Mouse (Mus musculus) stomach, postnatal 0 days (tissue): ENCODE measurements at regions not wholly inside any gene's neighbourhood (a gene's known extent, or its start where the extent isn't known, plus 50 kb on each side); places are given as distances from the start of the nearest gene placed in this dataset.

Experiments used
- CTCF ChIP-seq: IDR thresholded peaks from 2 replicates; pipeline ENCODE4 v1.5.1; 2016; ENCODE audit warnings: antibody characterized with exemption, low read depth, mild to moderate bottlenecking, moderate library complexity
- EP300 ChIP-seq: optimal IDR thresholded peaks from 2 replicates; pipeline ENCODE3; 2016; ENCODE audit warnings: antibody characterized with exemption

DNA sequence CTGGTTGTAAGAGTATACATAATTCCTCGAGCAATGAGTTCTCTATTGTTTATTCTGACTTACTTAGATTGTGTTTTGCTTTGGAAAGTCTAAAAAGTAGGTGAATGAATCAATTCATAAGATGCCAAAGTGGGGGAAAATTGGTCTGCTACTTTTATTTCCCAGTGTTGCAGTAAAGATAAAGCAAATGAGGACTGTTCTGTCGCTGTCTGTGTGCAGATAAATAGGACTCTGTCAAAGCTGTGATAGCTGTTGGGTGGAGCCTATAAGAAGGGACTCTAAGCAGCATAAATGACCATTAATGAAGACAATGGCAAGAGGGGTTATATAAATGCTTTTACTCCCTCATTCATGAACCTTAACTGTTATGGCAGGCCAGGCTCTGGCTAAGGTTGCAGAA is 299.8 kb downstream of the Olfm4 start:
- TF ChIP-seq CTCF (no peak), EP300 (no peak)
